Mouse (Mus musculus) yolk sac, embryonic 10.5 days (tissue): ENCODE measurements around the gene Gm20773.
"Not testable (repeated sequence)": the region's sequence is repeated elsewhere in the genome, so short reads cannot be mapped to it uniquely, and the experiment has no call there.

Experiments
- DNase-seq: peaks from one replicate; pipeline ENCODE4 v3.0.0-alpha.2; 2017; ENCODE audit warnings: low spot score

Gm20773 gene

DNA sequence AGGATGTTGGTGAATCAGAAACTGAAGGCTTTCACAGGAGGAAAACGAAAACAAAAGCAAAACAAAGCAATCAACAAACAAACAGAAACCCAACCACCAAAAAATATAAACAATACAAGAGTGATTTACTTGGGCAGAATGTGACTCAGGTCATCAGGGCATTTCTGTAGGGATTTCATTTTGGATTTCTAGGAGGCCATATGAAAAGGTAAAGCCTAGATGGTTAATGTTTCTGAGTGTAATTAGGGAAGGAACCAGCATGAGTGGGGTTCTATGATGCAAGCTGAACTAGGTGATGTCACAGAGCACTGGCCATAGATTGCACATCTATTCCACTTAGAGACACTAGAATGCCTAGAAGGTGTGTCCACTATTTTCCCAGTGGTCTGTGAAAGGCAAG, at the start of gene Gm20773:
Gm20773 (plus strand) TSS at position 301 of the 400 bp plus-strand sequence.
- DNase-seq: not testable (repeated sequence)

DNA sequence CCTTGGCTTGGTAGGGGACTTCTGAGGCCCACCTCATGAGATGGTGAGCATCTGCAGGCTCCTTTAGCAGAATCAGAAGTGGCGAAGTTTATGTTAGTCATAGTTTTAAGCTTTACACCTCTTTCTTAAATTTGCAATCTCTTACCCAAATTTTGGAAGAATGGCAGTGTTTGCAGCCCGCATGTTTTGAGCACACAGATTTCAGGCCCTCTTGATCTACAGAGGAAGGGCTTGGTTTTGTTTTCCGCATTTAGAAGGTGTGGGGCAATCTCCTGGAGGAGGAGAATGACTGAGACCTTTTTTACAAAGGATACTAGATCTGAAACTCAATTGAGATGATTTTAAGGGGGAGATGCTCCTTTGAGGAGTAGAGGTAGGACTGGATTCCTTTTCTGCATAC, 28.3 kb upstream of the Gm20773 start, which contains the start of gene Gm21866:
Gm21866 (minus strand) TSS at position 101 of the 400 bp plus-strand sequence.
- DNase-seq: not testable (repeated sequence)
